Mouse (Mus musculus) cerebellum, adult 2 months (tissue): ENCODE results near the gene Ccnt1.

Experiments
- CTCF ChIP-seq: fragments of 200-500 bp; IDR thresholded peaks from 2 replicates; pipeline ENCODE4 v1.5.1; 2011; ENCODE audit warnings: low read depth, mild to moderate bottlenecking, control low read depth, low read length, moderate library complexity, borderline replicate concordance; ENCODE audit not compliant: insufficient read depth
- POLR2A ChIP-seq: fragments of 200-500 bp; IDR thresholded peaks from 2 replicates; pipeline ENCODE4 v1.6.1; 2011; ENCODE audit warnings: low read length, control low read depth, borderline replicate concordance; ENCODE audit not compliant: insufficient read depth

- TF ChIP-seq POLR2A: no peak
- no peak for TF ChIP-seq CTCF
Observed at GRCm38 (mm10) chr15:98555881-98556280, 14.8 kb downstream of the Ccnt1 start.
